Mouse (Mus musculus): ENCODE results near the gene Rplp1.

GRCm38 (mm10) chr9:61908341-61908740 is 6.0 kb downstream of the Rplp1 start:
- no peak for TF ChIP-seq CTCF (conservative IDR thresholded peaks at IDR 0.05; ENCODE audit: insufficient read depth, insufficient read length, low read depth, low read length)
- TF ChIP-seq POLR2A (IDR thresholded peaks at IDR 0.05; ENCODE audit: low read depth, low read length) = no peak

All from kidney, adult 2 months (tissue).